Mouse (Mus musculus) liver, adult 2 months (tissue): ENCODE measurements around the gene She.

Source experiments
- CTCF ChIP-seq: fragments of 200-500 bp; IDR thresholded peaks from 2 replicates; pipeline ENCODE4 v1.5.1; 2011; ENCODE audit warnings: low read depth, low read length, control low read depth
- POLR2A ChIP-seq: fragments of 200-500 bp; IDR thresholded peaks from 2 replicates; pipeline ENCODE4 v1.6.1; 2011; ENCODE audit warnings: low read length, control low read depth; ENCODE audit not compliant: insufficient read depth; ENCODE audit errors: extremely low read depth

DNA sequence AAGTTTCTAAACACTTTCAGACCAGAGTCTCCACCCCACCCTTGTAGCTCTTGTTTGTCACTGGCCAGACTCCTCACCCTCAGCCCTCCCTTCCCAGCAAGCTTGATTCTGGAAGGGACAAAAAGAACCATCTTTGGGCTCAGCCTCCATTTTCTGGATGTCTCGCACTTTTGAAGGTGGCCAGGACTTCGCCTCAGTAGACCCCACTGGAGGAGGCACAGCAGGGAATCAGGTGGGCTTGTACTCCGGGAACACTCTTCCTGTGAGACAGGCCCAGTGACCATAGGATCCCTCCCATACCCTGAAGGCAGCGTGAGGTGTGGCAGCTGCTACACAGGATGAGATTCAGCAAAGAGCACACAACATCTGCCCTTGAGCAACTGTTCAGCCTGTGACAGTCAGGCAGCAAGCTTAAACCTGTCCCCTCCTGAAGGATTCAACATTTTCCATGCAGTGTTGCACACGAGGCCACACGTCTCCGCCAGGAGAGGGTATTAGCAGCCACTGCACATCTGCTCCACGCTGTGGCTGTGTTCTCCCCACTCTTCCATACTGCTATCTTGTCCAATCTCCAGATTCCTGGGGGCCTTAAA, 66.1 kb downstream of the She start:
- no peak for TF ChIP-seq CTCF
- TF ChIP-seq POLR2A, result no peak
